Mouse (Mus musculus): ENCODE data around the gene Ntsr2.

GRCm38 (mm10) chr12:16631423-16631822 is 21.8 kb upstream of the Ntsr2 start:
- TF ChIP-seq CTCF (IDR thresholded peaks at IDR 0.05; ENCODE audit: insufficient read depth, low read depth, low read length) (no peak), POLR2A (IDR thresholded peaks at IDR 0.05; ENCODE audit: insufficient read depth, low read depth, low read length) (no peak)
